Mouse (Mus musculus): ENCODE data around the gene Tspyl3. TPM values are rescaled to one million over a fixed set of nuclear protein-coding genes. Genes with fewer than 3 reads are reported as not detected.
A peak's percentile ranks its signal among the peaks of the same experiment; 100 is the strongest.
"Not testable (repeated sequence)": the region's sequence is repeated elsewhere in the genome, so short reads cannot be mapped to it uniquely, and the experiment has no call there.

Gene Tspyl3
- total RNA-seq (2014; rRNA removed) (30.1 and 33.0 TPM in 2 replicates), polyA plus RNA-seq (2015; fragmentation: Nextera tagmentation; extraction: Ambion mirVana) (39.9 and 42.4 TPM in 2 replicates)

DNA sequence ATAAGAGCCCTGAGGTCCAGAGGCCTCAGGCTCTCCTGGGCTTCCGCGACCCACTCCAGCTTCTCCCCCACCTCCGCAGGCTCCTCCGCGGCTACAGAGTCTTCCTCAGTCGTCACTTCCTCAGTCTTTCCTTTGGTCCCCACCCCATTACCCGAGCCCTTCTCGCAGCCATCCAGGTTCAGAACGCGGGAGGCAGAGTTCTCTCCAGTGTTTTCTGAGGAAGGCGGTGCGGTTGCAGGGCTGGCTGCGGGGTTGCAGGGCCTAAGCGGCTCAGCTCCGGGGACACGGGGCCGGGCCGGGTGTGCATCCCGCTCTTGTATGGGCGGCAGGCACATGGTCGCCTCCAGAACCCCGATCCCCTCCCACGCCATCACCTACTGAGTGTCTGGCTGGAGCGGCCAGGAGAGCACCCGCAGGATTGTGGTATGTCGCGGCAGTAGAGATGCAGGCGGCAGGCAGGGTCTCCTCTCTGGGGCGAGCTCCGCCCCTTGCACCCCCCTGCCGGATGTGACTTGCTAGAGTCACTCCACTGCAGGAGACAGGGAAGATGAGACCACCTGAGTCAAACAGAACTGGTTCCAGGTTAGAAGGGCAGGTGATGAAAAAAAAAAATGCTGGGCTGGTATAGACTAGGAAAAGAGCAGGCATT, at the start of gene Tspyl3:
TSS of gene Tspyl3 (minus strand) at position 496 of the 649 bp plus-strand sequence.
- peak within 1 kb of the TSS; percentile 83 for H3K4me2 ChIP-seq (ENCODE audit: low read depth, low read length)
- no peaks in the 10 kb centered on the region for H3K9me3 ChIP-seq (ENCODE audit: low read length)
- peak; percentile 23; the same call in 1 of the 2 replicates for TF ChIP-seq CTCF (IDR thresholded peaks at IDR 0.05; ENCODE audit: low read depth)
- peak; percentile 90 for ATAC-seq
- WGBS: 4% methylated on average over 31 of the region's 31 CpGs
- peak; percentile 82 for DNase-seq (ENCODE audit: low spot score)
- H3K27ac ChIP-seq: peak within 1 kb of the TSS; percentile 85
- peaks cover 17% of the 10 kb centered on the region for H3K36me3 ChIP-seq (ENCODE audit: insufficient read depth, low read length)
- H3K4me1 ChIP-seq (ENCODE audit: insufficient read depth, low read length): 0 out of 2 replicates have a peak, but pooled peaks cover 5% of the 10 kb centered on the region
- peak within 1 kb of the TSS; percentile 81 for H3K9ac ChIP-seq (replicated peaks; ENCODE audit: low read length)
- no peaks in the 10 kb centered on the region for H3K27me3 ChIP-seq (ENCODE audit: insufficient read depth, low read length)
- H3K4me3 ChIP-seq (ENCODE audit: low read length): peak within 1 kb of the TSS; percentile 55

DNA sequence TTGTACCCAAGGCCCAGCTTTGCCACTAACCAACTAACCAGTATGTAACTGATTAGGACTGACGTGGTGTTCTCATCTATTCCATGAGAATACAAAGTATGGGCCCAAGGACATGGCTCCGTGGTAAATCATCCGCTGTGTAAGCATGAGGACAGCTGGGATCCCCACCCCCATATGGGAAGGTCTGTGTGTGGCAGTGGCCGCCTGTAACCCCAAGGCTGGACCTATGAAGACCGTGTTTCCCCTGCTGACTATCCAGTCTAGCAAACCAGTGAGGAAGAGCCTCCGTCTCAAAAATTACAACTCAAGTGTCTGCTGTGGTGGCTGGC, 49.6 kb upstream of the Tspyl3 start:
- no peak overlapping the region for H3K4me3 ChIP-seq (ENCODE audit: low read length)
- ATAC-seq (no peak), DNase-seq (ENCODE audit: low spot score) (no peak)
- WGBS: 83% methylated on average over 6 of the region's 6 CpGs
- H3K9me3 ChIP-seq (ENCODE audit: low read length): no peaks in the 10 kb centered on the region
- no peak overlapping the region for H3K27ac ChIP-seq
- no peak overlapping the region for H3K4me2 ChIP-seq (ENCODE audit: low read depth, low read length)
- H3K36me3 ChIP-seq (ENCODE audit: insufficient read depth, low read length): no peaks in the 10 kb centered on the region
- H3K4me1 ChIP-seq (ENCODE audit: insufficient read depth, low read length): no peaks in the 10 kb centered on the region
- no peaks in the 10 kb centered on the region for H3K27me3 ChIP-seq (ENCODE audit: insufficient read depth, low read length)
- H3K9ac ChIP-seq (replicated peaks; ENCODE audit: low read length): no peak overlapping the region
- no peak for TF ChIP-seq CTCF (IDR thresholded peaks at IDR 0.05; ENCODE audit: low read depth)

DNA sequence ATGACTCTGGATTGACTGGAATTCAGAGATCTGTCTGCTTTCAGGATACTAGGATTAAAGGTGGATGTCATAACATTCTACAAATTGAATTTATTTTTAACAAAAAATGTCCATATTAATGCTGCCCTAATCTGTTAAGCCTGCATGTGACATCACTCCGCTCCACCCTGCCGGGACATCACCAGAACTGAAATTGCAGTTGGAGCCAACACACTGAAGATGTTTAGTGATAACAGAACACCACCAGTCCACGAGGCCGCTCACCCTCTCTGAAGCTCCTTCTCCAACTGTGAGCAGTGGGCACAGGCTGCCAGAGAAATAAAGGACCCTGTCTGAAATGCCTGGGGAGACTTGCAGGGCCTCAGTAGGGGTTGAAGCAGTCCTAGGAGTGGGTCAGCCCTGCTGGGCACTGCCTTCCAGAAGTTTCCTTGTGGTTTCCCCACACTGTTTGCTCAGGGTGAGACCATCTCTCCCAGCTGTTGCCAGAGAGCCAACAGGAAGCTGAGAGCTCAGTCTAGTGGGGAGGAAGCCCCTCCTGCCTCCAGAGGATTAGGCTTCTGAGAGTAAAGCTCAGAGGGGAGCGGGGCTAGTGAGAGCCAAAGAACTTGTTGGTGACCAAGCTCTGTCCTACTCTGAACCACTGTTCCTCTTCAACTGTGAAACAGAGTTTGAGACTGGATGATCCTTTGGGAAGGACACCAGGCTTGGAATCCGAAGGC, 49.1 kb upstream of the Tspyl3 start:
- H3K4me1 ChIP-seq (ENCODE audit: insufficient read depth, low read length); H3K27me3 ChIP-seq (ENCODE audit: insufficient read depth, low read length); H3K9ac ChIP-seq (replicated peaks; ENCODE audit: low read length); H3K4me3 ChIP-seq (ENCODE audit: low read length); H3K4me2 ChIP-seq (ENCODE audit: low read depth, low read length); DNase-seq (ENCODE audit: low spot score); H3K27ac ChIP-seq; H3K36me3 ChIP-seq (ENCODE audit: insufficient read depth, low read length); H3K9me3 ChIP-seq (ENCODE audit: low read length): not testable (repeated sequence)
- peak; percentile 38; the same call in 1 of the 2 replicates for ATAC-seq
- WGBS: 82% methylated on average over 6 of the region's 6 CpGs

DNA sequence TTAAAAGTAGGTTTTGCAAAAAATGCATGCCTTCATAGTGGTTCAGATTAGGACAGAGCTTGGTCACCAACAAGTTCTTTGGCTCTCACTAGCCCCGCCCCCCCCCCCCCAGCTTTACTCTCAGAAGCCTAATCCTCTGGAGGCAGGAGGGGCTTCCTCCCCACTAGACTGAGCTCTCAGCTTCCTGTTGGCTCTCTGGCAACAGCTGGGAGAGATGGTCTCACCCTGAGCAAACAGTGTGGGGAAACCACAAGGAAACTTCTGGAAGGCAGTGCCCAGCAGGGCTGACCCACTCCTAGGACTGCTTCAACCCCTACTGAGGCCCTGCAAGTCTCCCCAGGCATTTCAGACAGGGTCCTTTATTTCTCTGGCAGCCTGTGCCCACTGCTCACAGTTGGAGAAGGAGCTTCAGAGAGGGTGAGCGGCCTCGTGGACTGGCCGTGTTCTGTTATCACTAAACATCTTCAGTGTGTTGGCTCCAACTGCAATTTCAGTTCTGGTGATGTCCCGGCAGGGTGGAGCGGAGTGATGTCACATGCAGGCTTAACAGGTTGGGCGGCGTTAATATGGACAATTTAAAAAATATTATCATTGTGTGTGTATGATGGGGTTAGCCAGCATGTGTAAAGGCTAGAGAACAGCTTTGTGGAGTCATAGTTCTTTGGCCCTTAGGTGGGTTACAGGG, 45.1 kb upstream of the Tspyl3 start:
- not testable (repeated sequence) for H3K27me3 ChIP-seq (ENCODE audit: insufficient read depth, low read length); ATAC-seq
- WGBS: 79% methylated on average over 7 of the region's 8 CpGs

DNA sequence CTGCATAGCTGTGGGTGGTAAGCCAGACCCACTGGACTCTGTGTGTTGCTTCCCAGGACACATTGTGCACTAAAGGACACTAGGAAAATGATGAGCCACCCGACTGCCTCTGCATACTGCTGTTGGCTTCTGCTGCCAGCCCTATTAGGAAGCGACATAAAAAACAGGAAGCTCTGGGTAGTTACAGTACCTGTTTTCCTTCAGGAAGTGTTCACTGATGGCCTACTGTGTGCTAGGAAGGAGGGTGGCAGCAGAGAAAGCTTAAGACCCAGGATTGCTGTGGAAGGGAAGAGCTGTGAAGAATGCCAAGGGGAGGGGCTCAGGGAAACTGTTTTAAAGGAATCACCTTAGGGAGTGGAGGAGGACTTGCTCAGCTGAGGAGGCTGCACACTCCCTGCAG, 42.1 kb upstream of the Tspyl3 start:
- H3K9ac ChIP-seq (replicated peaks; ENCODE audit: low read length): no peak overlapping the region
- H3K4me3 ChIP-seq (ENCODE audit: low read length): no peak overlapping the region
- no peak overlapping the region for H3K4me2 ChIP-seq (ENCODE audit: low read depth, low read length)
- peaks cover 29% of the 10 kb centered on the region; the same call in 1 of the 2 replicates for H3K36me3 ChIP-seq (ENCODE audit: insufficient read depth, low read length)
- H3K9me3 ChIP-seq (ENCODE audit: low read length): no peaks in the 10 kb centered on the region
- TF ChIP-seq CTCF (IDR thresholded peaks at IDR 0.05; ENCODE audit: low read depth): no peak
- DNase-seq (ENCODE audit: low spot score) (no peak), ATAC-seq (no peak)
- no peak overlapping the region for H3K27ac ChIP-seq
- no peaks in the 10 kb centered on the region for H3K27me3 ChIP-seq (ENCODE audit: insufficient read depth, low read length)
- H3K4me1 ChIP-seq (ENCODE audit: insufficient read depth, low read length): no peaks in the 10 kb centered on the region
- WGBS: 92% methylated on average over 2 of the region's 2 CpGs

More for the DNA sequence above, 45.1 kb upstream of the Tspyl3 start:
- H3K4me3 ChIP-seq (ENCODE audit: low read length); H3K4me2 ChIP-seq (ENCODE audit: low read depth, low read length); H3K9me3 ChIP-seq (ENCODE audit: low read length); H3K27ac ChIP-seq; H3K9ac ChIP-seq (replicated peaks; ENCODE audit: low read length); DNase-seq (ENCODE audit: low spot score); H3K4me1 ChIP-seq (ENCODE audit: insufficient read depth, low read length): not testable (repeated sequence)
- H3K36me3 ChIP-seq (ENCODE audit: insufficient read depth, low read length): peaks cover 20% of the 10 kb centered on the region; the same call in 1 of the 2 replicates

DNA sequence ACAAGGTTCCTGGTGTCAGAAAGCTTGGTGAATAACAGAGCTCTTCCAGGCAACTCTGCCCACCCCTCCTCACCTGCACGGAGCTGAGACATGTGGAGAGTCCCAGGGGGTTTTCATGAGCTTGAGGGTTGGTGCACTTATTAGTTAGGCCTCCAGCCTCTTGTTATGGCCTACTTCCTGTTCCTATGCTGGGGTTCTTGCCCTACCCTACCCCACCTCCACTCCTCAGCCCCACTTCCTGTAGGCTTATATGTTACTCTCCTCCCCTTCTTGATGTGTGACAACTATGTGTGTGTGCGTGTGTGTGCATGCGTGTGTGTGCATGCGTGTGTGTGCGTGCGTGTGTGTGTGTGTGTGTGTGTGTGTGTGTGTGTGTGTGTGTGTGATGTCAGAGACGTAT, 37.8 kb upstream of the Tspyl3 start:
- Histone ChIP-seq H3K4me2 (ENCODE audit: low read depth, low read length) (no peak overlapping the region), H3K27ac (no peak overlapping the region), H3K4me3 (ENCODE audit: low read length) (no peak overlapping the region), H3K4me1 (ENCODE audit: insufficient read depth, low read length) (no peaks in the 10 kb centered on the region), H3K36me3 (ENCODE audit: insufficient read depth, low read length) (peaks cover 29% of the 10 kb centered on the region; the same call in 1 of the 2 replicates), H3K9ac (replicated peaks; ENCODE audit: low read length) (no peak overlapping the region), H3K9me3 (ENCODE audit: low read length) (no peaks in the 10 kb centered on the region), H3K27me3 (ENCODE audit: insufficient read depth, low read length) (no peaks in the 10 kb centered on the region)
- TF ChIP-seq CTCF (IDR thresholded peaks at IDR 0.05; ENCODE audit: low read depth): no peak
- no peak for ATAC-seq
- 96% methylated on average over 7 of the region's 7 CpGs for WGBS
- DNase-seq (ENCODE audit: low spot score): no peak

Data from hindbrain, postnatal 0 days (tissue).